Mouse (Mus musculus): Measurements from ENCODE around the gene Xylt1. TPM values are rescaled to one million over a fixed set of nuclear protein-coding genes. Genes with fewer than 3 reads are reported as not detected.
A peak's percentile ranks its signal among the peaks of the same experiment; 100 is the strongest.

The Xylt1 gene
- total RNA-seq, 2 experiments from 2014 or later = 20.9 to 21.9 TPM

GRCm38 (mm10) chr7:117652637-117653036 lies 271.9 kb downstream of the Xylt1 start:
- no peak for ATAC-seq (replicated peaks; ENCODE audit: poor library complexity, severe bottlenecking)

GRCm38 (mm10) chr7:117655732-117656131 lies 275.0 kb downstream of the Xylt1 start:
- ATAC-seq (replicated peaks; ENCODE audit: poor library complexity, severe bottlenecking) = no peak

GRCm38 (mm10) chr7:117658180-117658579 lies 277.4 kb downstream of the Xylt1 start:
- ATAC-seq (replicated peaks; ENCODE audit: poor library complexity, severe bottlenecking) = no peak

- no peak for ATAC-seq (replicated peaks; ENCODE audit: poor library complexity, severe bottlenecking)
Measured at GRCm38 (mm10) chr7:117658739-117659138, 278.0 kb downstream of the Xylt1 start.

GRCm38 (mm10) chr7:117667286-117667685 lies 286.5 kb downstream of the Xylt1 start:
- ATAC-seq (replicated peaks; ENCODE audit: poor library complexity, severe bottlenecking) = no peak

GRCm38 (mm10) chr7:117668226-117668625 lies 287.4 kb downstream of the Xylt1 start:
- no peak for ATAC-seq (replicated peaks; ENCODE audit: poor library complexity, severe bottlenecking)

GRCm38 (mm10) chr7:117672121-117672591 lies 291.4 kb downstream of the Xylt1 start:
- ATAC-seq (replicated peaks; ENCODE audit: poor library complexity, severe bottlenecking) = no peak

- ATAC-seq (replicated peaks; ENCODE audit: poor library complexity, severe bottlenecking) = peak; percentile 93
Measured at GRCm38 (mm10) chr7:117686120-117686996, 305.6 kb downstream of the Xylt1 start.

GRCm38 (mm10) chr7:117686997-117687302 lies 306.2 kb downstream of the Xylt1 start:
- ATAC-seq (replicated peaks; ENCODE audit: poor library complexity, severe bottlenecking) = no peak

GRCm38 (mm10) chr7:117695612-117696011 lies 314.8 kb downstream of the Xylt1 start:
- peak; percentile 87 for ATAC-seq (replicated peaks; ENCODE audit: poor library complexity, severe bottlenecking)

GRCm38 (mm10) chr7:117697681-117698080 lies 316.9 kb downstream of the Xylt1 start:
- peak; percentile 72 for ATAC-seq (replicated peaks; ENCODE audit: poor library complexity, severe bottlenecking)

- ATAC-seq (replicated peaks; ENCODE audit: poor library complexity, severe bottlenecking) = no peak
Measured at GRCm38 (mm10) chr7:117698551-117699114, 317.9 kb downstream of the Xylt1 start.

- no peak for ATAC-seq (replicated peaks; ENCODE audit: poor library complexity, severe bottlenecking)
Measured at GRCm38 (mm10) chr7:117699343-117699985, 318.7 kb downstream of the Xylt1 start.

- no peak for ATAC-seq (replicated peaks; ENCODE audit: poor library complexity, severe bottlenecking)
Measured at GRCm38 (mm10) chr7:117700066-117700465, 319.3 kb downstream of the Xylt1 start.

GRCm38 (mm10) chr7:117709901-117710607 lies 329.3 kb downstream of the Xylt1 start:
- peak; percentile 40; the same call in 1 of the 2 replicates for ATAC-seq (replicated peaks; ENCODE audit: poor library complexity, severe bottlenecking)

GRCm38 (mm10) chr7:117716876-117717408 lies 336.2 kb downstream of the Xylt1 start:
- ATAC-seq (replicated peaks; ENCODE audit: poor library complexity, severe bottlenecking) = no peak

GRCm38 (mm10) chr7:117720426-117720825 lies 339.6 kb downstream of the Xylt1 start:
- ATAC-seq (replicated peaks; ENCODE audit: poor library complexity, severe bottlenecking) = no peak
